Mouse (Mus musculus) 3134 (cell line): ENCODE results near the gene Fstl4.

Source experiments
- DNase-seq: peaks from one replicate; pipeline ENCODE4 v3.0.0-alpha.2; 2011; ENCODE audit warnings: low spot score; ENCODE audit not compliant: insufficient read length; ENCODE audit errors: extremely low read depth

Gene Fstl4

GRCm38 (mm10) chr11:52765678-52766254 lies 1.3 kb downstream of the Fstl4 start:
- DNase-seq: no peak

- DNase-seq: no peak
These were observed 3.5 kb downstream of the Fstl4 start for GRCm38 (mm10) chr11:52767921-52768320.

GRCm38 (mm10) chr11:52773073-52773472 lies 8.6 kb downstream of the Fstl4 start:
- no peak for DNase-seq

- no peak for DNase-seq
These were observed 10.9 kb downstream of the Fstl4 start for GRCm38 (mm10) chr11:52775291-52775690.

GRCm38 (mm10) chr11:52782426-52782825 lies 18.0 kb downstream of the Fstl4 start:
- DNase-seq: no peak

- DNase-seq: no peak
These were observed 29.9 kb downstream of the Fstl4 start for GRCm38 (mm10) chr11:52794331-52794730.

GRCm38 (mm10) chr11:52809542-52809941 lies 45.1 kb downstream of the Fstl4 start:
- DNase-seq: no peak

- no peak for DNase-seq
These were observed 51.6 kb downstream of the Fstl4 start for GRCm38 (mm10) chr11:52816004-52816403.

- DNase-seq: no peak
These were observed 56.0 kb downstream of the Fstl4 start for GRCm38 (mm10) chr11:52820336-52820905.

GRCm38 (mm10) chr11:52826591-52826990 lies 62.2 kb downstream of the Fstl4 start:
- no peak for DNase-seq

GRCm38 (mm10) chr11:52831631-52832310 lies 67.3 kb downstream of the Fstl4 start:
- DNase-seq: no peak

GRCm38 (mm10) chr11:52832311-52832675 lies 67.9 kb downstream of the Fstl4 start:
- no peak for DNase-seq

GRCm38 (mm10) chr11:52848691-52849090 lies 84.3 kb downstream of the Fstl4 start:
- no peak for DNase-seq

GRCm38 (mm10) chr11:52850071-52850470 lies 85.6 kb downstream of the Fstl4 start:
- no peak for DNase-seq

- DNase-seq: no peak
These were observed 108.5 kb downstream of the Fstl4 start for GRCm38 (mm10) chr11:52872846-52873512.

- no peak for DNase-seq
These were observed 111.7 kb downstream of the Fstl4 start for GRCm38 (mm10) chr11:52875916-52876765.

GRCm38 (mm10) chr11:52877662-52878061 lies 113.2 kb downstream of the Fstl4 start:
- no peak for DNase-seq

- DNase-seq: no peak
These were observed 115.5 kb downstream of the Fstl4 start for GRCm38 (mm10) chr11:52879958-52880357.

- DNase-seq: no peak
These were observed 122.3 kb downstream of the Fstl4 start for GRCm38 (mm10) chr11:52886559-52887303.

GRCm38 (mm10) chr11:52888150-52888549 lies 123.7 kb downstream of the Fstl4 start:
- no peak for DNase-seq
